Mouse (Mus musculus): Measurements from ENCODE around the gene Eef1e1.

GRCm38 (mm10) chr13:38605353-38605752 is 53.5 kb downstream of the Eef1e1 start:
- TF ChIP-seq POLR2A (IDR thresholded peaks at IDR 0.05; ENCODE audit: borderline replicate concordance, extremely low read depth, low read depth, low read length) (no peak), CTCF (IDR thresholded peaks at IDR 0.05; ENCODE audit: insufficient read depth, low read length) (no peak)
